Mouse (Mus musculus) thymus, adult 2 months (tissue): ENCODE measurements around the gene Gm28308.

ENCODE experiments used
- CTCF ChIP-seq: fragments of 200-500 bp; IDR thresholded peaks from 2 replicates; pipeline ENCODE4 v1.5.1; 2012; ENCODE audit warnings: mild to moderate bottlenecking, control low read depth, low read length, moderate library complexity, borderline replicate concordance; ENCODE audit not compliant: control insufficient read depth, poor library complexity, insufficient read depth; ENCODE audit errors: extremely low read depth
- POLR2A ChIP-seq: fragments of 200-500 bp; IDR thresholded peaks from 2 replicates; pipeline ENCODE4 v1.6.1; 2012; ENCODE audit warnings: mild to moderate bottlenecking, low read length, control low read depth, moderate library complexity; ENCODE audit not compliant: control insufficient read depth, poor library complexity, insufficient read depth; ENCODE audit errors: extremely low read depth

DNA sequence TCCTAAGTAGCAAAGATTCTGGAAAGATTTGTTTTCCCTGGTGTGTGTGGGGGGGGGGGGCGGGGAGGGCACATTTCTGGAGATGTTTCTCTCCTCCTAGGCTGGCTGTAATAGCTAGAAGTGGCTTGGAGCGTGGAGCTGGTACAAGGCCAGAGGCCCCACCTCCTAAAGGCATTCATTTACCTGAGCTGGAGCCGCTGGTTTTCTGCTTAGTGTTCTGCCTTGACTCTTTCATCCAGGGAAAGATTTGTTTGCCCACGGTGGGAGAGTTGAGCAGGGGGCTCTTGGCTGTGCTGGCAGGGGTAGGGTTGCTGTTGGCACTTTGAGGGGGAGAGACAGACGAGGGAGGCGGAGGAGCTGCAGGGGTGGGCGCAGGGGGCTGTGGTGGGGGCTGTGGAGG lies 41.2 kb downstream of the Gm28308 start:
- TF ChIP-seq CTCF (no peak), POLR2A (no peak)
